Mouse (Mus musculus) bone marrow macrophage, adult 2 months (primary cell): ENCODE data around the gene Nppb.

ENCODE experiments used
- CTCF ChIP-seq: IDR thresholded peaks from 2 replicates; pipeline ENCODE4 v1.5.1; 2012; ENCODE audit warnings: low read depth, mild to moderate bottlenecking, low read length, moderate library complexity
- POLR2A ChIP-seq: IDR thresholded peaks from 2 replicates; pipeline ENCODE4 v1.6.1; 2012; ENCODE audit warnings: mild to moderate bottlenecking, low read depth, low read length, borderline replicate concordance

DNA sequence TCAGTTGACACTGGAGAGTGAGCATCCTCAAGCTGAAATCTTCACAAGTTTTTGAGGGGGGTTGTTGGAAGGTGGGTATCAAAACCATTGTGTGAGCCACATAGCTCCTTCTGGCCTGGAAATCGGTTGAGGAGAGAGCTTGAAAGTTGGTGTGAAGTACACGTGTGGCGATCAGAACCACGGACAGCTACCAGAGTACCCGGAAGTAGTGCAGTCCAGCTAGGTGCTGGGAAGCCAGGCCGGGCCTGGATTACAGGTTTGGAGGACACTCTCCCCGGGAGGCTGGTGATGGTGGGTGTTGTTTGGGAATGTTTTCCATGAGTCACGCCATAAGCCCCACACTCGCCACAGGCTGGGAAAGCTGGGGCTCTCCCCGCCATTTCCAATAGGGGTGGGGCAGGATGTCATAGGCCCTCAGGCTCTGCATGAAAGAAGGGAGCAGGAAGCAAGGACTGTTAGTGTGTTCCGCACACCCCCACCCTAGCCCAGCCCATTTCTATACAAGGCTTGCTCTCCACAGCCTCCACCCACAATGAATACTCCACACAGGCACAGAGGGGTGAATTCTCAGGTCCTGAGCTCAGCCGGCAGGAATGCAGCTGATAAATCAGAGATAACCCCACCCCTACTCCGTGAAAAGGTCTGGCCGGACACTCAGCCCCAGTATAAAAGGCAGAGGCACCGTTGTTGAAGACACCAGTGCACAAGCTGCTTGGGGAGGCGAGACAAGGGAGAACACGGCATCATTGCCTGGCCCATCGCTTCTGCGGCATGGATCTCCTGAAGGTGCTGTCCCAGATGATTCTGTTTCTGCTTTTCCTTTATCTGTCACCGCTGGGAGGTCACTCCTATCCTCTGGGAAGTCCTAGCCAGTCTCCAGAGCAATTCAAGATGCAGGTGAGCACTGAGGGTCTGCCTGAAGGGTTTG lies at the start of gene Nppb:
- TF ChIP-seq CTCF (no peak), POLR2A (no peak)
